Mouse (Mus musculus) neural tube, embryonic 15.5 days (tissue): ENCODE measurements around the gene Ggt7. TPM values are rescaled to one million over a fixed set of nuclear protein-coding genes. Genes with fewer than 3 reads are reported as not detected.
"Not testable (repeated sequence)": the region's sequence is repeated elsewhere in the genome, so short reads cannot be mapped to it uniquely, and the experiment has no call there.

ENCODE experiments used
- ATAC-seq: fragments of 200-750 bp; cut with Nextera tagmentation; 2 replicates; pipeline ENCODE4 v1.8.0; 2017; ENCODE audit warnings: mild to moderate bottlenecking, moderate TSS enrichment, moderate library complexity; ENCODE audit not compliant: low FRiP score
- H3K27ac ChIP-seq: fragments of 300-500 bp; sonication (generic); replicated peaks from 2 replicates; pipeline ENCODE4 v1.5.1; 2015; ENCODE audit warnings: mild to moderate bottlenecking, inconsistent platforms
- H3K27me3 ChIP-seq: fragments of 300-500 bp; sonication (generic); replicated peaks from 2 replicates; pipeline ENCODE4 v1.6.1; 2015; ENCODE audit warnings: inconsistent platforms
- H3K36me3 ChIP-seq: fragments of 300-500 bp; sonication (generic); 2 replicates; pipeline ENCODE4 v1.6.1; 2015; ENCODE audit warnings: inconsistent platforms
- H3K4me1 ChIP-seq: fragments of 300-500 bp; sonication (generic); 2 replicates; pipeline ENCODE4 v1.6.1; 2015; ENCODE audit warnings: inconsistent platforms
- H3K4me2 ChIP-seq: fragments of 300-500 bp; sonication (generic); 2 replicates; pipeline ENCODE4 v1.6.1; 2015; ENCODE audit warnings: inconsistent platforms, mild to moderate bottlenecking, moderate library complexity
- H3K4me3 ChIP-seq: fragments of 300-500 bp; sonication (generic); replicated peaks from 2 replicates; pipeline ENCODE4 v1.5.1; 2015; ENCODE audit warnings: mild to moderate bottlenecking, inconsistent platforms
- H3K9ac ChIP-seq: fragments of 300-500 bp; sonication (generic); replicated peaks from 2 replicates; pipeline ENCODE4 v1.6.1; 2015; ENCODE audit warnings: mild to moderate bottlenecking, inconsistent platforms
- H3K9me3 ChIP-seq: fragments of 300-500 bp; sonication (generic); replicated peaks from 2 replicates; pipeline ENCODE4 v1.6.1; 2016; ENCODE audit warnings: inconsistent platforms
- WGBS: fragments of 180-500 bp; shearing (Covaris S2); methylation state at CpG from one replicate; pipeline ENCODE4 v1.1.7; 2015; ENCODE audit warnings: mixed read lengths; 5-methylcytosine and 5-hydroxymethylcytosine counted together
- polyA plus RNA-seq: library from polyadenylated mRNA; unstranded; fragments of >200 nt; fragmentation: Nextera tagmentation; extraction: Ambion mirVana; gene quantifications from 2 replicates; pipeline ENCODE4 v1.2.1, GENCODE M21; 2015

Ggt7 gene
- polyA plus RNA-seq: 80.2 and 94.7 TPM in 2 replicates

GRCm38 (mm10) chr2:155517455-155518423 lies at the start of gene Ggt7, which contains the start of gene Acss2:
Gene Ggt7 (minus strand): TSS chr2:155518237.
Gene Acss2 (plus strand): TSS chr2:155517948.
- Histone ChIP-seq H3K4me2 (peak within 1 kb of the TSS; percentile 88), H3K4me1 (peaks cover 39% of the 10 kb centered on the region), H3K4me3 (peak within 1 kb of the TSS; percentile 89), H3K27me3 (no peaks in the 10 kb centered on the region), H3K27ac (peak within 1 kb of the TSS; percentile 89), H3K36me3 (no peaks in the 10 kb centered on the region), H3K9ac (peak within 1 kb of the TSS; percentile 74), H3K9me3 (no peaks in the 10 kb centered on the region)
- 3% methylated on average over 69 of the region's 70 CpGs for WGBS
- ATAC-seq: peak; percentile 99

DNA sequence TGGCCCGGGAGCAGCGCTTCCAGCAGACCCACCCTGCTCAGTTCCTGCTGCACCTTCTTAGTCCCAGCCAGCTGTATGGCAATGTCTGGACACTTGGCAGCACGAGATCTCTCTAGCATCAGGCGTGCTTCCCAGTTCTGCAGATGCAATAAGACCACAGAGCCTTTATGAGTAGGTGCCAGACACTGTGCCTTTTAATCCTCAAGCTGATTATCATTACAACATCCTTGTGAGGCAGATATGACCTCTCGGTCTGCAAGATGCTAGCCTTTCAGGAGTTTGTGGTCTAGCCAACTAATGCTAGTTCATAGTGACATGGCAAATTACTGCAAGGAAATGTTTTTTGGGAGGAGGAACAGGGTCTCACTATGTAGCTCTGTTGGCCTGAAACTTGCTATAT lies 49.7 kb upstream of the Ggt7 start:
- H3K4me1 ChIP-seq: 0 out of 2 replicates have a peak, but pooled peaks cover 3% of the 10 kb centered on the region
- no peaks in the 10 kb centered on the region for H3K9me3 ChIP-seq
- peaks cover 21% of the 10 kb centered on the region for H3K36me3 ChIP-seq
- no peaks in the 10 kb centered on the region for H3K27me3 ChIP-seq
- no peak overlapping the region for H3K4me3 ChIP-seq
- no peak overlapping the region for H3K4me2 ChIP-seq
- H3K9ac ChIP-seq: no peak overlapping the region
- WGBS: 88% methylated on average over 5 of the region's 5 CpGs
- no peak for ATAC-seq
- H3K27ac ChIP-seq: no peak overlapping the region

- H3K4me1 ChIP-seq: no peaks in the 10 kb centered on the region
- H3K9me3 ChIP-seq: no peaks in the 10 kb centered on the region
- WGBS: 82% methylated on average over 4 of the region's 4 CpGs
- no peak overlapping the region for H3K27ac ChIP-seq
- peaks cover 39% of the 10 kb centered on the region for H3K36me3 ChIP-seq
- H3K4me3 ChIP-seq: no peak overlapping the region
- no peaks in the 10 kb centered on the region for H3K27me3 ChIP-seq
- H3K9ac ChIP-seq: no peak overlapping the region
- no peak for ATAC-seq
- H3K4me2 ChIP-seq: no peak overlapping the region
Observed at GRCm38 (mm10) chr2:155562934-155563333, 44.9 kb upstream of the Ggt7 start.

DNA sequence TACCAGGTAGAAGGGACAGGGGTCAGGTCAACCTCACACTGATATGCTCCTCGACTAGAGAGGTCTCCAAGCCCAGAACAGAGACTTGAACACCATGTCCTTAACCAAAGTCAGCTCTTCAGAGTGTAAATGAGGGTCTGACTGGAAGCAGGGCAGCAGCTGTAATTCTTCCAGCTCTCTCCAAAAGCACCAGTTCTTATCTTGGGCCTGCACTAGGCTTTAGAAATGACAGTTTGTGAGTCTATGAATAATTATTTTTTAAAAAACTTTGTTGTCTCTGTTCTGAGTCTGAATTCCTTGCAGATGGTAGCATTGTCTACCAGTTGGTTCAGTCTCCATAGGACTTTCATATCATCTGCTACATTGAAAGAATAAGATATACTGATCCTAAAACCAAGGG lies 44.2 kb upstream of the Ggt7 start:
- Histone ChIP-seq H3K27me3 (no peaks in the 10 kb centered on the region), H3K4me3 (no peak overlapping the region), H3K9me3 (no peaks in the 10 kb centered on the region), H3K27ac (no peak overlapping the region), H3K4me2 (no peak overlapping the region), H3K4me1 (no peaks in the 10 kb centered on the region), H3K9ac (no peak overlapping the region), H3K36me3 (peaks cover 36% of the 10 kb centered on the region)
- WGBS: 64% methylated on average over 1 of the region's 1 CpGs
- ATAC-seq: no peak

DNA sequence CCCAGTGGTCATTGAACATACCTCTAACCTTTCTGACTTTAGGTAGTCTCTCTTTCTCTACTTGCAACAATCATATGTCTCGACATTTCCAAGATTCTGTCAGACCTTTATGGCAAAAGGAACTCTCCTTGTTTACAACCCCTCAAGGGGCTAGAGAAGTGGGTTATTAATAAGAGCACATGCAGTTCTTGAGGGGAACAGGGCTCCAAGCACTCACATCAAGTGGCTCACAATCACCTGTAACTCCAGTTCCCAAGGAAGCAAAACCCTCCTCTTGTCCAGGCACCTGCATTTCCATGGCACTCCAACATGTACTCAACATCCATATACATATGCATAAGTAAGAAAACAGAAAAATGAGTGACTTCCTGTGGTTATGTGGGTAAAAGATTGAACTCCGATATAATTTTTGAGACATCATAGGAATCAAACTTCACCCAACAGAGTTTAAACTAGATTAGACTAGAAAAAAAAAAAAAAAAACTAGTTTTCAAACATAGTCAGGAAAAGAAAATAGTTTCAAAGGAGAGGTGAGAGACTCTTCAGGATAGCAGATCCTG lies 36.5 kb upstream of the Ggt7 start:
- no peak overlapping the region for H3K9ac ChIP-seq
- H3K4me1 ChIP-seq: no peaks in the 10 kb centered on the region
- no peaks in the 10 kb centered on the region for H3K27me3 ChIP-seq
- H3K36me3 ChIP-seq: peaks cover 17% of the 10 kb centered on the region
- H3K27ac ChIP-seq: no peak overlapping the region
- no peak overlapping the region for H3K4me3 ChIP-seq
- ATAC-seq: no peak
- 92% methylated on average over 2 of the region's 2 CpGs for WGBS
- H3K4me2 ChIP-seq: no peak overlapping the region
- H3K9me3 ChIP-seq: no peaks in the 10 kb centered on the region

- Histone ChIP-seq H3K4me3 (no peak overlapping the region), H3K27ac (no peak overlapping the region), H3K4me1 (no peaks in the 10 kb centered on the region), H3K9ac (no peak overlapping the region), H3K27me3 (no peaks in the 10 kb centered on the region), H3K9me3 (no peaks in the 10 kb centered on the region), H3K36me3 (peaks cover 12% of the 10 kb centered on the region; the same call in 1 of the 2 replicates), H3K4me2 (no peak overlapping the region)
- no peak for ATAC-seq
Observed at GRCm38 (mm10) chr2:155552949-155553354, 34.9 kb upstream of the Ggt7 start.

GRCm38 (mm10) chr2:155552336-155552735 lies 34.3 kb upstream of the Ggt7 start:
- peaks cover 12% of the 10 kb centered on the region; the same call in 1 of the 2 replicates for H3K36me3 ChIP-seq
- H3K9ac ChIP-seq: no peak overlapping the region
- H3K4me2 ChIP-seq: no peak overlapping the region
- H3K4me3 ChIP-seq: no peak overlapping the region
- H3K4me1 ChIP-seq: no peaks in the 10 kb centered on the region
- no peak for ATAC-seq
- no peaks in the 10 kb centered on the region for H3K9me3 ChIP-seq
- no peak overlapping the region for H3K27ac ChIP-seq
- H3K27me3 ChIP-seq: no peaks in the 10 kb centered on the region

GRCm38 (mm10) chr2:155546955-155547354 lies 28.9 kb upstream of the Ggt7 start:
- WGBS: 78% methylated on average over 1 of the region's 1 CpGs
- no peak for ATAC-seq
- H3K4me1 ChIP-seq: no peaks in the 10 kb centered on the region
- no peaks in the 10 kb centered on the region for H3K27me3 ChIP-seq
- H3K27ac ChIP-seq: no peak overlapping the region
- 0 out of 2 replicates have a peak, but pooled peaks cover 4% of the 10 kb centered on the region for H3K36me3 ChIP-seq
- H3K9ac ChIP-seq: no peak overlapping the region
- H3K4me3 ChIP-seq: no peak overlapping the region
- H3K9me3 ChIP-seq: no peaks in the 10 kb centered on the region
- no peak overlapping the region for H3K4me2 ChIP-seq

DNA sequence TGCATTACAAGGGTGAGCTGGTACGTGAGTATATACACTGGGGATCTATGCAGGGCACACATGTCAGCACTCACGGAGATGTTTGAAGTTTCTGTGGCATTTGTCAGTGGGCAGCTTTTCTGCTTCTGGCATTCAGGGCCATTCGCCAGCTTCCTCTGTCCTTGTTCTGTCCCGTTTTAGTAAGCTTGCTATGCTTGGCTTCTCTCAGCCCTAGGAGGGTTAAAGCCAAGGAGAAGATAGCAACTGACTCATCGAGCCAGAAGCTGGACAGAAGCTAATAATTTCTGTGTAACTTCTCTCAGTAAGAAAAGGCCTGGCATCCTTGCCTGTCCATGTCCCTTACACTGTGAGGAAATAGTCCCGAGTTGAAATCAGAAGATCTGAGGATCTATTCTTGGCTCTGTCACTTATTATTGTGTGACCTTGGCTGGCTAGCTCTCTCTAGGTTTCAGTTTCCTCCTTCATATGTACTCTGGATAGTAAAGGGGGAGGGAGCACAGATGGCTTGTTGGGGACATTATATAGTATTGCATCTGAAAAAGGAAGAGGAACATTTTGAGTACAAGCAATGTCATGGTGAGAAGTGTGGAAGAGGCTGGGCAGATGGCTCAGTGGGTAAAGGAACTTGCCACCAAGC lies 22.9 kb upstream of the Ggt7 start:
- Histone ChIP-seq H3K4me2 (no peak overlapping the region), H3K4me3 (no peak overlapping the region), H3K9me3 (no peaks in the 10 kb centered on the region), H3K36me3 (no peaks in the 10 kb centered on the region), H3K4me1 (no peaks in the 10 kb centered on the region), H3K27me3 (no peaks in the 10 kb centered on the region), H3K9ac (no peak overlapping the region), H3K27ac (no peak overlapping the region)
- ATAC-seq: no peak
- WGBS: 58% methylated on average over 6 of the region's 6 CpGs

- Histone ChIP-seq H3K4me1 (no peaks in the 10 kb centered on the region), H3K9ac (no peak overlapping the region), H3K4me2 (no peak overlapping the region), H3K4me3 (no peak overlapping the region), H3K9me3 (no peaks in the 10 kb centered on the region), H3K27me3 (no peaks in the 10 kb centered on the region), H3K27ac (no peak overlapping the region), H3K36me3 (no peaks in the 10 kb centered on the region)
- ATAC-seq: no peak
Observed at GRCm38 (mm10) chr2:155539696-155540095, 21.7 kb upstream of the Ggt7 start.

DNA sequence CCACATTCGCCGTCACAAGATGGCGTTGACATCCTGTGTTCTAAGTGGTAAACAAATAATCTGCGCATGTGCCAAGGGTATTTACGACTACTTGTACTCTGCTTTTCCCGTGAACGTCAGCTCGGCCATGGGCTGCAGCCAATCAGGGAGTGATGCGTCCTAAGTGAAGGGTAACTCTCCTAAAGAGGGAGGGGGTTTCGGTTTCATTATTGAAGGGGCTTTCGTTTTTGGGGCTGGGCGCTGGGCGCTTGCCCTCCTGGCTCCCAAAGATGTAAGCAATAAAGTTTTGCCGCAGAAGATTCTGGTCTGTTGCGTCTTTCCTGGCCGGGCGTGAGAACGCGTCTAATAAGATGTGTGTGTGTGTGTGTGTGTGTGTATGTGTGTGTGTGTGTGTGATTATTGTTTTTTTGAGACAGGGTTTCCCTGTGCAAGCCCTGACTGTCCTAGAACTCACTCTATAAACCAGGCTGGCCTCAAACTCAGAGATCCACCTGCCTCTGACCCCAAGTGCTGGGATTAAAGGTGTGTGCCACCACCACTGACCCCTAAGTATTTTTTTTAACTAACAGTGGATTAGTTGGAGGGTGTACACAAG lies 20.5 kb upstream of the Ggt7 start:
- 79% methylated on average over 16 of the region's 19 CpGs for whole genome bisulfite sequencing
- not testable (repeated sequence) for H3K4me3 ChIP-seq

More for the DNA sequence above, 20.5 kb upstream of the Ggt7 start:
- H3K27ac ChIP-seq, H3K27me3 ChIP-seq, ATAC-seq, H3K4me1 ChIP-seq, H3K9ac ChIP-seq, H3K4me2 ChIP-seq, H3K36me3 ChIP-seq, H3K9me3 ChIP-seq: not testable (repeated sequence)
